Mouse (Mus musculus) cerebellum, postnatal 10 days (tissue): ENCODE measurements at regions not wholly inside any gene's neighbourhood (a gene's known extent, or its start where the extent isn't known, plus 50 kb on each side); places are given as distances from the start of the nearest gene placed in this dataset.

Experiments
- DNase-seq, 2 experiments: peaks; one replicate each; pipeline ENCODE4 v3.0.0; 2021; ENCODE audit warnings: mixed read lengths in 2 of 2

DNA sequence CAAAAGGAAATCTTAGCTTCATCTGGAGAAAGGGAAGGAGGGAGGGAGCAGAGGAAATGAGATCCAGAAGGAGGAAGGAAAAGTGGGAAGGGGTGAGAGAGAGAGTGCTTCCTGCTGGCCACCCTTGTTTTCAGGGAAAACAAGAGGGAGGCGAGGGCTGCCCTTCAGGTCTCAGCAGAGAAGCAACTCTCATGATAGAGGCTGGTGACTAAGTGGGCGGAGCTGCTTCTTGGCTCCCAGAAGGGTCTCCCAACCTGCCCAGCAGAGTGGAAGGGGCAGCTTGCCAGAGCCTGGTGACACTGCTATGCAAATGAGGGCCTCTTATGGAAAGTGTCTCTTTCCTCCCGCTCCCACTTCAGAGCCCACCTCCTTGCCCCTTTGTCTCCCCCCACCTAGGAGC lies 285.8 kb downstream of the Barhl2 start:
- peak; percentile 93 to 95 for DNase-seq

DNA sequence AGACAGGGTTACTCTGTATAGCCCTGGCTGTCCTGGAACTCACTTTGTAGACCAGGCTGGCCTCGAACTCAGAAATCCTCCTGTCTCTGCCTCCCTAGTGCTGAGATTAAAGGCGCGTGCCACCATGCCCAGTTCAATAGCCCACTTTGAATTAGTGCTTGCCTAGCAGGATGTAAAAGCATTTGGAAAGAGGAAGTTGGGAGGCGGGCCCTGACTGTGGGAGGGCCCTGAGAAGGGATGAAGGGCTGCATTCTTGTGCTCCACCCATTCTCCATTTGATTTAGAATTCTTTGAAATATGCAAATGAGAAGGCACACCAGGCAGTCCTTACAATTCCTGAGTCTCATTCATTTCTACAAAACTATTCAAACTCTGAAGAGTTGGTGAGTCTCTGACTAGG lies 287.6 kb downstream of the Barhl2 start:
- no peak for DNase-seq

- DNase-seq, result no peak
These were observed 290.4 kb downstream of the Barhl2 start for GRCm38 (mm10) chr5:106167556-106167955.

DNA sequence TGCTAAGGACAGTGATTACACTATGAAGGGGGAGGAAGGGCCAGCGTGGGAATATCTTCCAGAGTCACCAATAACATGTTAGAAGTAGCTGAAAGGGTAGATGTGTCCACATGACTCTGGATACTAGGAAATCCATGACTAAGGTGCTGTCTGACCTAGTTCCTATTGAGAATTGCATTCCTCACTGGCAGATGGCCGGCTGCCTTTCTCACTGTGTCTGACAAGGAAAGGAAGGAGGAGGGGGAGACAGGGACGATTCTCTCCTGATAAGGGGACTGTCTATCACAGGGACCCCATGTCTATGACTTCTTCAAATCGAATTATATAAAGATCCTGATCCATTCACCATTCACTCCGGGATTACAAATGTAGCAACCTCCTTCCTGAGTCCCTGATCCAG lies 289.9 kb downstream of the Zfp326 start:
- DNase-seq, result peak; percentile 57 to 59

GRCm38 (mm10) chr5:106164190-106164589 lies 287.8 kb downstream of the Zfp326 start:
- DNase-seq, result no peak

DNA sequence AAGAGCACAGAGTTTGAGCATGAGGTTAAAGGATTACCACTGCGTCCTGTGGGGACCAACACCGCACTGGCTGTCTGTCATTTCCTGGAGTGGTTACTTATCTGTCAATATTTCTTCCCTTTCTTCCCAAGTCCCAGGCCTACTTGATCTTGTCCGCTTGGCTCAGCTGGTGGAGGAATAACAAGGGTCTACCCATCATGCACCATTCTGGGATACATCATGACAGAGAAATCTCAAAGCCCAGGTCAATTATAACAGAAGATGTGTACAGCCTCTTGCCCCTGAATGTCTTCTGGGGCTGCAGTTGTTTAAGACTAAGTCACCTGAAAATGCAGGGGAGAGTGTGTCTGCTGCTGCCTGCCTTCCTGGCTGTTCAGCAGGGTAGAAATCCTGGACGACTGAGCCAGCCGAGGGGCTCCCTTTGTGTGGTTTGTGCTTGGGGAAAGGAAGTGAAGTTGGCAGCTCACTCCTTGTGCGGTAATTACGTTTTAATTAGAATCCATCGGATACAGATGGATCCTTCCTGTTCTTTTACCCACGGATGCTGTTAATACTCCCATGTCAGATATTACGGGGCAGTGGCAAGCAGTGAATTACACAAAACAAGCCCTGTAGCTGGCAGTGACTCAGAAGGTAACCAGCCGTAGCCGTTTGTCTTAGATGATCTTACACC lies 286.8 kb downstream of the Zfp326 start:
- DNase-seq, result peak; percentile 65 to 70

- DNase-seq, result no peak
These were observed 262.7 kb downstream of the Zfp326 start for GRCm38 (mm10) chr5:106139109-106139508.

DNA sequence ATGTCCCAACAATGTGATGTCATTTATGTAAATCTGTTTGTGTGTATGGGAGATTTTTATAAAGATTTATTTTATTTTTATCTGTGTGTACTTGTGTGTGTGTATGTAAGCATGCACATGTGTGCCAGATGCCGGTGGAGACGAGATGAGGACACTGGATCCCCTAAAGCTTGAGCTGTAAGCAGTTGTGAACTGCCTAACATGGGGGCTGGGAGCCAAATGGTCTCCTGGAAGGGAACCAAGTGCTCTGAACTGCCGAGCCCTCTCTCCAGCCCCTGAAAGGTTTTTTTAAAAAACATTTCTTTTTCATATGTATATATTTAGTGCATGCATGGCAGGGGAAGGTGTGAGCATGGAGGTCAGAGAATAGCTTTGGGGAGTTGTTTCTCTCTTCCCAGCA lies 246.6 kb downstream of the Zfp326 start:
- DNase-seq, result peak; percentile 74

- DNase-seq, result peak; percentile 30 to 49
These were observed 243.2 kb downstream of the Zfp326 start for GRCm38 (mm10) chr5:106119584-106119983.

DNA sequence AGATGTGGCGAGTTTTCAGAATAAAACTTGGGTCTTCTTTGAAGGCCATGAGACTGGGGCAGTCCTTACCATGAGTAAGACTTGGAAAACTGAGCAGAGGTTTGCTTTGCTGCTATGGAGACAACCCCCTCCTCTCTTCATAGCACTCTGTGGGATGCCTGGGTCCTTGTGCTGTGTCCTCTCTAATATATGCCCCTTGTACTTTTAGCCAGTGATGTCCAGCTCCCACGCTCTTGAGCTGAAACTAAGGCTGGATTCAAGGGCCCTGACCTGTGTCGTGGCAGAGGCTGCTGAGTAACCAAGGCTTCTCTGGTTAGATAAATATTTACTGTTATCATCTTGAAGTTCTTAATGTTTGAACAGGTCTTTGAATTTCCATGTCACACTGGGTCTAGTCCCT lies 236.8 kb downstream of the Zfp326 start:
- no peak for DNase-seq

GRCm38 (mm10) chr5:106108474-106108971 lies 232.2 kb downstream of the Zfp326 start:
- peak; percentile 24 to 34 for DNase-seq

GRCm38 (mm10) chr5:106102255-106102654 lies 225.9 kb downstream of the Zfp326 start:
- DNase-seq, result no peak

DNA sequence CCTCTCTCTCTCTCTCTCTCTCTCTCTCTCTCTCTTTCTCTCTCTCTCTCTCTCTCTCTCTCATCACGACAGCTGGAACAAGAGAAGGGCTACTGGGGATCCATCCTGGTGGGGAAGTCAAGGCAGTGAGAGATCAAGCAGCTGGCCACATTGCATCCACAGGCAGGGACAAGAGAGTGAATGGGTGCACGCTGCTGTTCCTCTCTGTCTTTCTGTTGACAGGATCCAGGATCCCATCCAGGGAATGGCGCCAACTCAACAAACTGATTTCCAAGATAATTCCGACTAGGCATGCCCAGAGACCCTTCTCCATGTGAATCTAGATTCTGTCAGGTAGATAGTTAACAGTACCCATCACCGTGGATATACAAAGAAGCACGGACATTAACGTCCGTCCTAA lies 222.5 kb downstream of the Zfp326 start:
- DNase-seq, result peak; percentile 81 to 84

DNA sequence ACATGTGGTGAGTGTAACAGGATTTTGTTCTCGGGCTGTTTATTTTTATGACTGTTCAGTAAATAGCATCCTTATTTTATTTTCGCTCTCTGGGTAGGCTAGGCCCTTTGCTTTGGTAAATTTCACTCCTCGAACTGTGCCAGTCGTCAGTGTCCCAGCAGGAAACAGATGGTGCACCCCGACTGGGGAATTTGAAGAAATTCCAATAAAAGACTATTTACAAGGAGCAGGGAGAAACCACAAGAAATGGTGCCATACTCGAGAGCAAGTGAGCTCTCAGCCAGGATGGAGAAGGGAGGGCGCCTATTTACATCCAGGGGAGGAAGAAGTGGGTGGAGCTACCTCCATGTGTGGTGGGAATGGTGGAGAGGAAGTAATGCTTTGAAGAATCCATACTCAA lies 213.0 kb downstream of the Zfp326 start:
- peak; percentile 72 to 79 for DNase-seq

DNA sequence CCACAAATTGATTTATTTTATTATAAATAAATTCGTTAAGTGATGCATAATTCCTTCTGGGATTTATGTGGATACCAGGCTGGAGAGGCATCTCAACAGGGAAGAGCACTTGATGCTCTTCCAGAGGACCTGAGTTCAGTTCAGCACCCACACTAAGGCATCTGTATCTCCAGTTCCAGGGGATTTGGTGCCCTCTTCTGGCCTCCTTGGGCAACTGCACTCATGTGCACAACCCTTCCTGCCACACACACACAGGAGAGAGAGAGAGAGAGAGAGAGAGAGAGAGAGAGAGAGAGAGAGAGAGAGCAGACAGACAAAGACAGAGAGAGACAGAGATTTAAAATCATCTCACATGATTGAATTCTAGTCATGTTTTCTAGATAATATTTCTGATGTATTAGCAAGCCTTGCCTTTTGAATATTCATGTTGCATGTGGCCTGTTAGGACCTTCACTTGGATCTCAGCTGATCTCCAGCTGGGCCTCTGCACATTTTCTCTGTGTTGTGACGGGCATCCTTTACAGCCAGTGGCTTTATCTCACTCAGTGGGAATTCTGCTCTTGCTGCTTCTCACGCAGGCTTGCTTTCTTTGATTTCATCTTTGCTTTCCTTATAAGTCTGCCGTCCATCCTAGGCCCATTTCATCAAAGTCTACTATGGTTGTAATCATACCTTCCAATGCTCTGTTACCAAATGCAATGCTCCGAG lies 212.3 kb downstream of the Zfp326 start:
- peak; percentile 34 to 65 for DNase-seq

- DNase-seq, result no peak
These were observed 207.4 kb downstream of the Zfp326 start for GRCm38 (mm10) chr5:106083786-106084185.

GRCm38 (mm10) chr5:106082891-106083290 lies 206.5 kb downstream of the Zfp326 start:
- no peak for DNase-seq

- DNase-seq, result no peak
These were observed 190.8 kb downstream of the Zfp326 start for GRCm38 (mm10) chr5:106067124-106067551.

GRCm38 (mm10) chr5:106066706-106067105 lies 190.3 kb downstream of the Zfp326 start:
- no peak for DNase-seq

DNA sequence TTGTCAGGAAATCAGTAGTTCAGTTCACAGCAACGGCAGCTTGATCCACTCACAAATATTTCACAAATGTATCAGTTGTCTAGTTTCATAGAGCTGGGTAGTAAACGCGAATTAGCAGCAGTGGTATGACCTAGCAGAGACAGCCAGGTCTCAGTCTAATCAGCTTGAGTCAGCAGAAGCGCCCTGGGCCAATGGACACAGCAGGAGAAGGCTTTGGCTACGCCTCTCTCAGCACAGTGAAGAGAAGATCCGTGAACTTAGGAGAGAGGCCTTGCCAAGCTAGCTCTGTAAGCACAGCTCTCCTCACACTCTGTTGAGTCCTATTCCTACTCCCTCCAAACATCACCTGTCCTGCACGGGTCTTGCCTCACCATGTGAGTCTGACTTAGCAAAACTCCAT lies 188.0 kb downstream of the Zfp326 start:
- peak; percentile 42 to 67 for DNase-seq

DNA sequence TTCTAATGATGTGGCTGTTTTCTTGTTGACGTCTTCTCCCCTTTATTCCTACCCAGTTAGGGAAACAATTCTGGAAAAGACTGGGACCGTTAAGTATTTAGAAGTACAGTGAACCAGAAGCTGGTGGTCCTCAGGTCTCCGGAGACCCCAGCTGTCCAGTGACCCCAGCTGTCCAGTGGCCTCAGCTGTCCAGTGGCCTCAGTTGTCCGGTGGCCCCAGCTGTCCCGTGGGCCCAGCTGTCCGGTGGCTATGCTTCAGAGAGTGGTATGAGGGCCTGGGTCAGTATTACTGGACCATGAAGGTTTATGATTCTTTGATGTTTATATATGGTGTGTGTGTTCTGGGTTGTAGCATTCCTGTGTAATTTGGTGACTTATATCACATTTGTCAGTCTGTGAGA lies 186.6 kb downstream of the Zfp326 start:
- no peak for DNase-seq

DNA sequence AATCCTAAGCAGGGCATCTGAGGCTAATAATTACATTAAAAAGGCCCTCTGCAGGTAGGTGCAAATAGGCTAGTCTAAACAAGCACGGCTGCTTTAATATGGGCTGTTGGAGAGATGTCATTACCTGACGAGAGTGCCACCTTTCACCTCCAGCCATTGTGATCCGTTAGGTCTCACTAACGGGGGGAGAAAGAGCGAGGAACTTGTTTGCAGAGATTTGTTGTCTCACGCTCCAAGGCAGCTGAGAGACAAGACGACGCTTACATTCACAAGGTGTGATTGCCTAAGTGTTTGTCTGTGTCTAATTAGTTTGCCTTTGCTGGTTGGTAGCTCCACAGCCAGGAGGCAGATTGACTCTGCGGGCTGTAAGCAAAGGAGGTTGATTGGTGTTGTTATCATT lies 180.3 kb downstream of the Zfp326 start:
- no peak for DNase-seq

GRCm38 (mm10) chr5:106055221-106055620 lies 178.9 kb downstream of the Zfp326 start:
- peak; percentile 13 to 18 for DNase-seq

DNA sequence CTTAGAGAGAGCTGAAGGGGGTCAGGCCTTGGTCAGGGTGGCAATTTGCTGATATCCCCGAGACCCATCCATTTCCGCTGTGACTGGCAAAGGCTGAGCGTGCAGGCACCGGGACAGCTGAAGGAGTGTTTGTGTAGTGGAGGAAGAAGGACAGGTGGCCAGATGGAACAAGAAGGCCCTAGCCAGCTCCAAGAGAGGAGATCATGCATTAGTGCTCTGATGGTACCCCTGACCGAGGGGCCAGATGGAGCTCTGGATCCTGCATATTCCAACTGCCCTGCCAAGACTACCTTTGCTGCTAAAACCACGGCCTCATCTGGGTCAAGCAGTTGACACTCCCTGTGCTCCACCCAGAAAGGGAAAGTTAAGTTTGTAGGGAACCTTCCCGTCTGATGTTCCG lies 174.7 kb downstream of the Zfp326 start:
- peak; percentile 82 to 89 for DNase-seq
